Mouse (Mus musculus): Measurements from ENCODE around the gene Abhd5.
"Not testable (repeated sequence)": the region's sequence is repeated elsewhere in the genome, so short reads cannot be mapped to it uniquely, and the experiment has no call there.

Gene Abhd5

DNA sequence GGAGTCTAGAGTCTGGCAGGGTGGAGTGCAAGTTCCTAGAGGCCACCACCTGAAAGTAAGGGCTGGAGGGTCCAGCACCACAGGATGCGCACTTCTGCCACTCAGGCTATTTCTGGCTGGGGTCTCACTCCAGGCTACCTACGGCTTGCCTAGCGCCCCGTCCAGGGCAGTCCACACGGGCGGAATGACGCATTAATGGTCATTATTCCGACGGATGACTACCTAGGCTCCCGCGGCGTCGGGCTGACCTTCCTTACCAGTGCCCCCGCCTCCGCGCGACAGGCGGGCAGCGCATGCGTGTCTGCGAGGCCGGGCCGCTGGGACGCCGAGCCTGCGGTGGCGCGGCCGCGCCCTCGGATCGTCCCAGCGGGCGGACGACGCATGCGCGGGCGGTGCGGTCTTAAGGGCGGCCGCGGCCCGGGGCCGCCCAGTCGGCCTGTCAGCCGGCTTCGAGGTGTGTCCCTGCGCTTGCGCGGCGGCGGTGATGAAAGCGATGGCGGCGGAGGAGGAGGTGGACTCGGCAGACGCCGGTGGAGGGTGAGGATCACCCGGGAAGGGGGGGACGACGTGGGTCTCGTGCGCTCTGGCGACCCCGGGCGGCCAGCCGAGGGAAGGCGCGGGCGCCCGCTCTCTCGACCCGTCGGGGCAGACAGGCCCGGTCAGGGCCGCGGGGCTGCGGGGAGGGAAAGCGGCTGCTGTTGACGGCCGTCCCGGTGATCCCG lies at the start of gene Abhd5:
TSS of gene Abhd5 (plus strand) at position 306 of the 722 bp plus-strand sequence.
- DNase-seq = peak; percentile 94

DNA sequence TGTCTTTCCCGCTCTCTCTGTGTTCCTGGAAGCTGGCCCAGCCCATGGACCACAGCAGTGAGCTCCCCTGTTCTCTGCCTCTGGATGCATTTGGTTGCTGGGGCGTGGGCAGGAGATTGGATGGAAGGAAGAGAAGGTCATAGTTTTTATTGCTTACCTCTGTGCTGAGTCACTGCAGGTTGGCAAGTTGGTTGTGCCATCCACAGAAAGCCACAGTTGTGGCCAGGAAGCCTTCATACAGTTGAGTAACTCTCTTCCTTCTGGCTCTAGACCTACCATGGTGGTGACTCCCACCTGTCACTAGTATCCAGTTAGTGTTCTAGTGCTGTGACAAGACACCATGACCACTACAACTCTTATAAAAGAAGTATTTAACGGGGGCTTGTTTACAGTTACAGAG lies 46.1 kb upstream of the Abhd5 start:
- no peak for DNase-seq

DNA sequence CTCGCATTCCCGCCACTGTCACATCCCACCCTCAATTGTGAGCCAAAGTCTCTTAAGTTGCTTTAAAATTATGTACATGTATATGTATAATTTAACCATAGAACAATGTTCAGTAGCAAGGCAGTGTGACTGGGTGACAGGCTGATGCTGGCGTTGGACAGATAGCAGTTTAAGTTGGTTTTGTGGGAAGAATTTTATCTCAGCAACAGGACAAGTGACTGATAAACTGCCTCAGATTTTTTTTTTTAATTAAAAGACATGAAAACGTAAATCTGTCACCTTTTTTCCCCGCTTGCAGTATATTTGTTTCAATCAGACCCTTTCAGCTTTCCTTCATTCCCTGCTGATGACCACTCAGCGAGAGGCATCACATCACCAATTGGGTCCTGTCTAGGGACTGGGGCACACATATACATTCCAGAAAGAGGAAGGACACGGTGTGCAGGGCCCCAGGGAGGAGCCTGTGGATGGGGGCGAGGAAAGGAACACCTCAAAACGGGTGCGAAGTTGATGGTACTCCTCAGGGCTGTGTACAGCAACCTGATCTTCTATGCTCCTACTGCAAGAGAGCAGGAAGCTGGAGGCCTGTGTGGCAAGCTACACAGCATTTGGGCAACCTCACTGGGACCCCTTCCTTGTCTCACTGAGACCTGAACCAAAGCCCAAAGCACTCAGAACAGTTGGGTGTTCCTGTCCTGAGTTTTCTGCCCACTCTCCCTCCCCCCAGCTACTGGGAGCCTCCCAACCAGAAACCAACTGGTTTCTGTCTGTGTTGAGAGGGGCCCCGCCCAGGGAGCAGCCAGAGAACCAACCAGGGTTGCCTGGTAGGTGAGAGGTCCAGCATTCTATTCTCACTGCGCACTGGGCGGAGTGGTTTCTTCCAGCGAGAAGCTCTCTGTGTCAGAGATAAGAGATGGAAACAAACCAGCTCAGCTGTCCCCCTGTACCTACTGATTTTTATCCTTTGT lies 42.1 kb upstream of the Abhd5 start:
- DNase-seq = no peak

DNA sequence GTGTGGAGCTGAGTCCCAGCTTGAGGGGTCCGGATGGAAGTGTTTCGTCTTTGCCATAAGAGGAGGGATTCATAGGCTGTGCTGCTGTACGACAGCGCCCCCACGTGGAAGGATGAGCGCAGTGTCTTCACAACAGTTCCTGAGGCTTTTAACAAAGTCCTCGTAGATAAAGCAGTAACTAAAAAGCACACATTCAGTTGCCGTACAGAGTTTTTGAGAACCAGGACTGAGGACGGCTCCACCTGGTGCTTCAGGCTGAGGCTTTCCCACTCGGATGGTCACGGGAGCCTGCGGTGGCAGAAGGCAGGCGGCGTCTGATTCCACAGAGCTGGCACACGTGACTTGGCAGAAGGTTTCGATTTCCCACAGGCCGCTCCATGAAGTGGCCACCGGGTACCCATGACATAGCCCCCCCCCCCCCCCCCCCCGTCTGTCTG lies 40.8 kb upstream of the Abhd5 start:
- peak; percentile 69 for DNase-seq

DNA sequence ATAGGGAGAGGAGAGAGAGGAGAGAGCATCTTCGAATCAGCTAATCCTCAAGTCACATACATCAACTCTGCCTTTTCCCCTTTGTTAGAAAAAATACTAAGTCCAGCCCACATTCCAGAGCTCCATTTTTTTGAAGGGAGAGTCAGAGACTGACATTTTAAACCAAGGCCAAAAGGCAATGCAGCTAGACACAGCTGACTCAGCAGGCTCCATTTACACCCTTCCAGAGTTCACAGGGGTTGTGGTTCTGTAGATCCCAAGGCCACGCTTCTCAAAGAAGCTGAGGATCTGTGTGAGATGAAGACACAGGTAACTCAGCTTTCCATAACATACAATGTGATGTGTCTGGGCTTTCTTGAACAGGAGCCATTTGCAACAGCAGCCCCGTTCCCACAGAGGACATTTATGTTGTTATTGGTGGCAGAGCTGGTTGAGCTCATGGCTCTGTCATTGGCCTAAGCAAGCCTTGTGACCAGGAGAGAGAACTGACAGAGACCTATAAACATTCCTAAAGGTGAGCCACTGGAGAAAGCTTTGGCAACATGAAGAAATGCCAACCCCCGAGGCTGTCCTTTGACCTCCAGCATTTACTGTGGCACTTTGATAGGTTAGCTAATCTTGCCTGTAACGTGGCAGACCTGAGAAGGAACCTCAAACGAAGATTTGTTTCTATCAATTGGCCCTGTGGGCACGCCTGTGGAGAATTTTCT lies 40.2 kb upstream of the Abhd5 start:
- no peak for DNase-seq

DNA sequence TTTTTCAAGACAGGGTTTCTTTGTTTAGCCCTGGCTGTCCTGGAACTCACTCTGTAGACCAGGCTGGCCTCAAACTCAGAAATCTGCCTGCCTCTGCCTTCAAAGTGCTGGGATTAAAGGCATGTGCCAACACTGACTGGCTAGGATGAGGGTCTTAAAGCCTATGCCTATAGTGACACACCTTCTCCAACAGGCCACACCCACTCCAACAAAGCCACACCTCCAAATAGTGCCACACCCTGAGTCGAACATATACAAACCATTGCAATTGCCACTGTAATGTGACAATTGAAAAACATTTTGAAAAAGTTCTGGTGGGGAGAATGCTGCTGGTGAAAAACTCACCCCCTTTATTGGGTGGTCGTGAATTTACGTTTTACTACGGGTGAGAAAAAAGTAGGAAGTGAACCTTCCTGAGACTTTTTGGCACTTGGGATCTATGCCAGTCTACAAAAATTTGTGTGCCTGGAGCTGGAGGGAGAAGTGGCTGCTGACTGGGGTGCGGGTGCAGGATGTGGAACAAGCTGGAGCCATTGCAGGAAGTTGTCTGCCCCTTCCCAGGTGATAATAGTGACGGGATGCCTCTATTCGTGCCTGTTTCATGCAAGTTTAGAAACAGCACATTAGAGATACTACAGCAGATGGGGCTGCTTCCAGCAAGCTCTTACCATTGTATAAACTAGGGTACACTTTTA lies 39.0 kb upstream of the Abhd5 start:
- DNase-seq = no peak

DNA sequence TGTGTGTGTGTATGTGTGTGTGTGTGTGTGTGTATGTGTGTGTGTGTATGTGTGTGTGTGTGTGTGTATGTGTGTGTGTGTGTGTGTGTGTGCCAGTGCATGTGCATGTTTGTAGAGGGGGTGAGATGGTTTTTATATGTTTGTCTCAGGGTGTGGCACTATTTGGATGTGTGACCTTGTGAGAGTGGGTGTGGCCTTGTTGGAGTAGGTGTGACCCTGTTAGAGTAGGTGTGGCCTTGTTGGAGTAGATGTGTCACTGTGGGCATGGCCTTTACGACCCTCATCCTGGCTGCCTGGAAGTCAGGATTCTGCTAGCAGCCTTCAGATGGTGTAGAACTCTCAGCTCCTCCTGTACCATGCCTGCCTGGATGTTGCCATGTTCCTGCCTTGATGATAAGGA lies 38.3 kb upstream of the Abhd5 start:
- not testable (repeated sequence) for DNase-seq

DNA sequence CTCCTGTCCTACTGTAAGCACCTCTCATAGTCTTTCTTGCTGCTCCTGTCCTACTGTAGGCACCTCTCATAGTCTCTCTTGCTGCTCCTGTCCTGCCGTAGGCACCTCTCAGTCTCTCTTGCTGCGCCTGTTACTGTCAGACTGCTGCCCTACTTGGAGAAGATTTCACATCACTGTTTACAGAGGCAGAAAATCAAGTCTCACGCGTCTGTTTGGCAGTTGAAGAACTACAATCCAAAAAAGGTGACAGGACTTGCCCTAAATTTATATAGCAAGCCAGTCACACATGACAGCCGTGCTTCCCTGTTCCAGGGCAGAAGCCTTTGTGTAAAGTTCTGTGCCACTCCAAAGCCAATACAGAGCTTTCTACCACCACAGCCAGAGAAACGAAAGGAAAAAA lies 37.0 kb upstream of the Abhd5 start:
- no peak for DNase-seq

DNA sequence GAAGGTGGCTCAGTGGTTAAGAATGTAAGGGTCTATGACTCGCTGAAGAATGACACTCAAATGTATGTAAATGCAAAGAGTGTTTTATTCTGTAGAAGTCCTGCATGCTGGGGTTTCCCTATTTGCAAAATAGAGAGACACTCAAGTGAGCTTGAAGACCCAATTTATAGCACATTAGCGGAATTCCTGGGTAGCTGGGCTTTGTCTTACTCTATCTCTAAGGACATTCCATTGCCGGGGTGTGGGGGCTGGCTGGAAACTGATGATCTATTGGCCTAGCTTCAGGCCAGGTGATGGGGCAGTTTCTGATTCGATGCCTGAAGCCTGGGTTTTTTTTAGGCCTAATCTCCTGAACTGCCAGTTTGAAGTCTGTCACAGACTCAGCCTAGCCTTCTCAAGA lies 36.5 kb upstream of the Abhd5 start:
- no peak for DNase-seq

DNA sequence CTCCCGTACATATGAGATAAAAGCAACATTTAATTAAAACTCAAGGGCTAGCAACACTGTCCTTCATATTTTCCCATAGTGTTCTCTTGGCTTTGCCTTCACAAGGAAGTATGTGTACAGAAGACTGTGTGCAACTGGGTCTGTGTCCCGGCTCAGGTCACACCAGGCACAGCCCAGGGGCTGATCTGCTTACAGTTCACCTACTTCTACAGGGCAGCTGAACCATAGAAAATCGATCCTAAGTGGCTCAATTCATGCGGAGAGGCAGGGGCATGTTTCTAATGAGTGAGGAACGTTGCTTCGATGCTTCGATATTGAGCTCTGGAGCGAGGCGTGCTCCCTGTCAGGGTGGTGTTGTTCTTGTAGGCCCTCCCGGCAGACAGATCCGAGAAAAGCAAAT lies 35.9 kb upstream of the Abhd5 start:
- no peak for DNase-seq

DNA sequence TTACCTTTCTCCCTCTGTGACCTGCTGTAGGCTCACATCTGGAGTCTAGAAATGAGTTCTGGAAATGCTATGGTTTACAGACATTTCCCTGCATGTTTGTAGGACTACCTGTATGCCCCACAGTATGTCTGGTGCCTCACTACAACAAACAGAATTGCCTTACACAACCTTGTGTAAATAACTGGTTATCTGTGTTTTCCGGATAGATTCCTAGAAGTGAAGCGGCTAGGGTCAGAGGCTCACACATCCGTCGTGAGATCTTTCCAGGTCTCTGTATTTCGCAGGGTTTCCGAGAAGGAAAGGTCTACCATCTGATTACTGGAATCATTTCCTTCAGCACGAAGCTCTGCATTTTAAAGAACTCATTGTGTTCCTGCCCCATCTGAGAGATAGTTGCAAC lies 34.8 kb upstream of the Abhd5 start:
- no peak for DNase-seq

DNA sequence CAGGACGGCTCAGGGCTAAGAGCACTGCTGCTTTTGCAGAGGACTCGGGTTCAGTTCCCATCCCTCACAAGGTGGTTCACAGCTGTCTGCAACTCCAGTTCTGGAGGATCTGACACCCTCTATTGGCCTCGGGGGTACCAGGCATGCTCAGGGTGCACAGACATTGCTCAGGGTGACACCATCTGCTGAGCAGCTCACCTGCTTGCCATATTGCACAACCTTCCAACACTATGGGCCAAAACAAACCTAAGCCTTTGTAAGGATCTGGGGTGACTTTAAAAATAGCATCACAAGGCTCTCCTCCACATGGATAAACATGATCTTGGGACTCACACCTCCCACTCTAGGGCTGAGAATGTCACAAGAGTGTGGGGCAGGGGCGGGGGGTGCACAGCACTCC lies 30.8 kb upstream of the Abhd5 start:
- no peak for DNase-seq

DNA sequence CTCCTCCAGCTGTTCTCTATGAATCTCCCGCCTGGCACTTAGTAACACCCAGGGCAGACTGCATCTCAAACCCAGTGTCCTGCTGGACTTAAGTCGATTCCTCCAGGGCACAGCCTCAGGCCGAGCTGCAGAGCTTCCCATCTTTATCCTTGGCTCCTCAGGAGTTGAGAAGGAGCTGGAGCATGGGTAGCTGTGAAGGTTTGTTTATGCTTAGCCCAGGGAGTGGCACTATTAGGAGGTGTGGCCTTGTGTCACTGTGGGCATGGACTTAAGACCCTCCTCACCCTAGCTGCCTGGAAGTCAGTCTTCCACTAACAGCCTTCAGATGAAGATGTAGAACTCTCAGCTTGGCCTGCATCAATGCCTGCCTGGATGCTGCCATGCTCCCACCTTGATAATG lies 29.1 kb upstream of the Abhd5 start:
- DNase-seq = no peak

DNA sequence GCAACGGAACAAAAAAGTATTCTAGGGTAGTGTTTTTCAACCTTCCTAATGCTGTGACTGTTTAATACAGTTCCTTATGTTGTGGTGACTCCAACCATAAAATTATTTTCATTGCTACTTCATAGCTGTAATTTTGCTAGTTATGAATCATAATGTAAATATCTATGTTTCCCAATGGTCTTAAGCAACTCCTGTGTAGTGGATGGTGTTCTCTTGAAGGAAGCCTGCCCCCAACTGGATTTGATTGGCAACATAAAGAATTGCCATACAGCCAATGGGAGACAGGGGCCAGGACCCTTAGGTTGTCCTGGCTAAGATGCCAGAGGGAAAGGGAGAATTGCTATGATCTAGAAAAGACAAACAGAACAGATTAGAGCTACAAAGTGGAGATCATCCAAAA lies 25.4 kb upstream of the Abhd5 start:
- no peak for DNase-seq

DNA sequence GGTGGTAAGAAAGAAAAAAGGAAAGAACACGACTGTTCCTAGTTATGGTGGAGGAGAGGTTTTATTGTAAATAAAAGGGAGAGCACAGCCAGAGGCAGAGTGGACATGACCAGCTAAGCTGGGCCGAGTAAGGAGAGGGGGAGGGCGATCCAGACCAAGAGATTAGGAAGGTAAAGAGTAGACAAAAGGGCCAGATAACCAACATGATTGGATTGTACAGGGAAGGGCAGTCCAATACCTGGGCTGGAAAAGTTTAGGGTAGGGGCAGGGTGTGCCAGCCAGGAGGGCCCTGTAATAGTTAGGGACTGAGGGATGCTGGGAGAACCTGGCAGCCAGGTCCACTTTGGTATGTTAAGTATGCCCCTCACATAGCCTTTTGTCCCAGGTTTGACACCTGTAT lies 23.2 kb upstream of the Abhd5 start:
- no peak for DNase-seq

DNA sequence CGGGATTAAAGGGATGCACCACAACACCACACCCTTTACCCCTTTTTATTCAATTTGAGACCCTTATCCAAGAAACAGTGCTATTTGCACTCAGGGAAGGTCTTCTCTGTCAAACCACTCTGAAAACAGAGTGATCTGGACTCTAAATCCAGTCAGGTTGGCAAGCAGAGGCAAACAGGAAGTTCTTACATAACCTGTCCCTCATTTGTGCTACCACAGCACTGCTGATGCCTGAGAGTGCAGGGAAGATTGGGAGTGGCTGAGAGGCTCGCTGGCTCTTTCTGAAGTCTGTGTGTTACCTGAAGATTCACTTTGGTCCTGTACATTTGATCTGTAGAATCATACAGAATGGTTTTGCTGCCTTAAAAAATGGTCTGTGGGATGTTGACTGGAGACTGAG lies 14.7 kb upstream of the Abhd5 start:
- DNase-seq = no peak

DNA sequence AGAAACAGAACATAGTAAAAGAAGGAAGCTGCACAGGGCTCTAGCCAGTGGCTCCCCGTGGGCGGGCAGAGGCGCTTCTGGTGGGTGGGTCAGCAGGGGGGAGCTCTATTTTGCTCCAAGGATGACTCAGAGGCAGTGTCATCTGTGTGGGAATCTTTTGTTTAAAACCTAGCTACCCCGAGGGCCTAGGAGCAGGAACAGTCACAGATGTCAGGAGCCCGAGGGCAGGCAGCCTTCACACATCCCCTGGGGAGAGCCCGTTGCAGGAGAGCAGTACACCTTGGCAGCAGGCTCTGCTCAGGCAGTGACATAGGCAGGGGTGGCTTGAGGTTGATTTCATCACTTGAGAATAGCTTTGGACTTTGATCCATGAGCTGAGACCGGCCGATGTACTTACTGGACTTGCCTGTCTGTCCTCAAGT lies 13.9 kb upstream of the Abhd5 start:
- no peak for DNase-seq

DNA sequence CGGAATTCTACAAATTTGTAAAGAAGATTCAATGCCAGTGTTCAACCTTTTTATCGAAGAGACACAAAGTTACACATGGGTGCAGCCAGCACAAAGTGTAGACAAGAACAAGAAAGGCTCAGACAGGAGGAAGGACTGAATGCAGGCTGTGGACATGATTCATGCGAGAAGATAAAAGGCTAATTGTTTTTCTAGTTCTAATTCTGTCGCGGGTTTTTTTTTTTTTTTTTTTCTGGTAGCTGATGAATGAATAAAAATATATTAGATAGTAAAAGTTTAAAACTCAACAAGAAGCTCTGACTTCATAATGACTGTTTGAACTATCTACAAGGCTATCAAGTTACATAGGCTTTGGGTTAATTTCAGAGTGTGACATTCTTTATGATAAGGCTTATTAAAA lies 11.4 kb upstream of the Abhd5 start:
- DNase-seq = no peak

DNA sequence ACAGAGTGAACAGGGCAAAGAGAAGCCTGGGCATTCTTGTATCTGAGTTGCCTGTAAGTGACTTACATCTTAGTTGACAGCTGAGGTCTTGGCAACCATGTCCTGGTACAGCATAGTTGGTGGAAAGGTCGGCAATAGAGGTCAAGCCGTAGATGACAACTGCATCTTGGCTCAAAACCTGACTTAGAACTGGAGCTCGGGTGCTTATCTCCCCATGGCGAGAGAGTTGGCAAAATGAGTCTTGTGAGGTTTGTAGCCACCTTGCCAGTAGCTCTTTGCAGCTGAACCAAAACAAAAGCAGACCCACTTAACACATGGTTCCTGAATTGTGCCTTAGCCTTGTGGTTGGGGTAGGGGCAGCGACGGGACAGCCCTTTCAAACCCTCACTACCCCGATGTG lies 8.0 kb upstream of the Abhd5 start:
- DNase-seq = no peak

DNA sequence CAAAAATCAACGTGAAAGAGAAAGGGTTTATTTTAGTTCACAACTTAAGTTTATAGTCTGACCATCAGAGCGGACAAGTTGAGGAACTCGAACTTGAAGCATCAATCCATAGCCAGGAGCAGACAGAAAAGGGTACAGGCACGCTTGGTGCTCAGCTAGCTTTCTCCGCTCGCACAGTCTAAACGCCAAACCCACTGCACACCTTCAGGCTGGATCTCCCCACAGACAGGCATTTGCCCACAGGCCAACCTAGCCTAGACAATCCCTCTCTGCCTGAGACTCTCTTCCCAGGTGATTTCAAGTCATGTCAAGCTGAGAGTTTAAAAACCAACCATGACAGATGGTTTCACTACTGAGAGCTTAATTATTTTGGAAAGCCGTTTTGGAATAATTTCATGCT lies 6.8 kb upstream of the Abhd5 start:
- DNase-seq = no peak

DNA sequence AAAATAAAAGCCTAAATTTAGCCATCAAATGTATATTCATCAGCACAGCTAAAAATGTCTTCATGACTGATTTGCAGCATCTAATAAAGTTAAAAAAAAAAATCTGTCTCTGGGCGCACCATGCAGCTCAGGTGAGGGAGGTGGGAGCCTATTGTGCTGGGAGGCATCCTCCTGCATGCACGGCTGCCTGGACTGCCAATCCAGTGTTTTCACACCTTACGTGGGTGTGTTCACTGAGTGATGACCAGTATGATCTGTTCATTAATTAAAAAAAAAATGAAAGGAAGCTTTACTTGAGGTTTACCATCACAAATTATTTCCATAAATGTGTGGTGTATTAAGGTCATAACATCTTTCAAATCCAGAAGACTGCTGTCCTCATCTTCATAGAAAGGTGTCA lies 6.1 kb upstream of the Abhd5 start:
- DNase-seq = no peak

DNA sequence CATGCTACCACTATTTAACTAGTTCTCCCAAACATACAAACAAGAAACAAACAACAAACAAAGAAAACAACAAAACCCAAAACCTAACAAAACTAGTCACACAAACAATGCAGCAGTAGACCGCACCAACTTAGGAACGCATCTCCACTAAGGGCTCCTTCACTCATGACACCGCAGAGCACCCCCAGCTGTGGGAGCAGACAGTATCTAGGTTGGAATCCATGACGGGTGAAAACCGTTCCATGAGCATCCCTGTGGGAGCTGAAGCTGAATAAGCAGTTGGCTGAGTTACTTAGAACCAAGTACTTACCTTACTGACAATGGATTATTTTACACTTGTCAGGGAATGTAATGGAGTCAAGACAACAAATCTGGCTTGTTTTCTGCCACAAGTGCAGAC lies 5.3 kb upstream of the Abhd5 start:
- no peak for DNase-seq

DNA sequence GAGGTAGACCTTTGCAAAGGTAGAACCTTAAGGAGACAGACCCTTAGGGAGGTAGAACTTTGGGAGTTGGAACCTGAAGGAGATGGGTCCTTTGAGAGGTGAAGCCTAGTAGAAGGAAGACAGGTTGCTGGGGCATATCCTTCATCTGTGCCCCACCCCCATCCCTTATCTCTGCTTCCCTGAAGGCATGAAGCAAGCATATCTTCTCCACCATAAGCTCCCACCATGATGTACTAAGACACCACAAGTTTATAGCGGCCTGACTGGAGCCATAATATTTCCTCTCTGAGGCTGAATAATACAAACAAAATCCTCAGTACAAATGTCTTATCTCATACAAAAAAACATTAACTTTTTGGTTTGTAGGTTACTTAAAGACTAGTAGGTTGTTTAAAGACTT lies 3.5 kb upstream of the Abhd5 start:
- DNase-seq = no peak

Data from cerebellum, adult 11-12 months (tissue).